Mouse (Mus musculus): ENCODE measurements at regions not wholly inside any gene's neighbourhood (a gene's known extent, or its start where the extent isn't known, plus 50 kb on each side); places are given as distances from the start of the nearest gene placed in this dataset.

GRCm38 (mm10) chr16:18720433-18721233 is 56.0 kb upstream of the Cldn5 start:
- H3K36me3 ChIP-seq (ENCODE audit: control insufficient read depth, insufficient read depth, low read length) = no peaks in the 10 kb centered on the region
- WGBS = 76% methylated on average over 13 of the region's 13 CpGs
- TF ChIP-seq CTCF (IDR thresholded peaks at IDR 0.05; ENCODE audit: borderline replicate concordance, control insufficient read depth, extremely low read depth, insufficient read depth, low read length, poor library complexity) (no peak), POLR2A (IDR thresholded peaks at IDR 0.05; ENCODE audit: control insufficient read depth, extremely low read depth, insufficient read depth, low read length, poor library complexity) (no peak)
- DNase-seq = no peak
- no peaks in the 10 kb centered on the region for H3K4me1 ChIP-seq (replicated peaks; ENCODE audit: control insufficient read depth, insufficient read depth, low read length)
- H3K27ac ChIP-seq (ENCODE audit: control insufficient read depth, insufficient read depth, low read length) = no peak overlapping the region
- no peaks in the 10 kb centered on the region for H3K27me3 ChIP-seq (ENCODE audit: control insufficient read depth, insufficient read depth, low read length)
- no peak overlapping the region for H3K4me3 ChIP-seq (ENCODE audit: control insufficient read depth, insufficient read depth, low read length)

GRCm38 (mm10) chr16:18723186-18723843 is 53.3 kb upstream of the Cldn5 start:
- H3K27me3 ChIP-seq (ENCODE audit: control insufficient read depth, insufficient read depth, low read length) = no peaks in the 10 kb centered on the region
- H3K4me3 ChIP-seq (ENCODE audit: control insufficient read depth, insufficient read depth, low read length) = no peak overlapping the region
- H3K4me1 ChIP-seq (replicated peaks; ENCODE audit: control insufficient read depth, insufficient read depth, low read length) = no peaks in the 10 kb centered on the region
- no peaks in the 10 kb centered on the region for H3K36me3 ChIP-seq (ENCODE audit: control insufficient read depth, insufficient read depth, low read length)
- 72% methylated on average over 3 of the region's 3 CpGs for WGBS
- no peak for DNase-seq
- no peak overlapping the region for H3K27ac ChIP-seq (ENCODE audit: control insufficient read depth, insufficient read depth, low read length)
- TF ChIP-seq POLR2A (IDR thresholded peaks at IDR 0.05; ENCODE audit: control insufficient read depth, extremely low read depth, insufficient read depth, low read length, poor library complexity) (no peak), CTCF (IDR thresholded peaks at IDR 0.05; ENCODE audit: borderline replicate concordance, control insufficient read depth, extremely low read depth, insufficient read depth, low read length, poor library complexity) (no peak)

- no peak for DNase-seq
- H3K4me3 ChIP-seq (ENCODE audit: control insufficient read depth, insufficient read depth, low read length) = no peak overlapping the region
- no peak for TF ChIP-seq POLR2A (IDR thresholded peaks at IDR 0.05; ENCODE audit: control insufficient read depth, extremely low read depth, insufficient read depth, low read length, poor library complexity)
- TF ChIP-seq CTCF (IDR thresholded peaks at IDR 0.05; ENCODE audit: borderline replicate concordance, control insufficient read depth, extremely low read depth, insufficient read depth, low read length, poor library complexity) = no peak
- no peak overlapping the region for H3K27ac ChIP-seq (ENCODE audit: control insufficient read depth, insufficient read depth, low read length)
- H3K4me1 ChIP-seq (replicated peaks; ENCODE audit: control insufficient read depth, insufficient read depth, low read length) = no peaks in the 10 kb centered on the region; the same call in 1 of the 2 replicates
- no peaks in the 10 kb centered on the region for H3K36me3 ChIP-seq (ENCODE audit: control insufficient read depth, insufficient read depth, low read length)
- WGBS = 67% methylated on average over 3 of the region's 3 CpGs
- no peaks in the 10 kb centered on the region for H3K27me3 ChIP-seq (ENCODE audit: control insufficient read depth, insufficient read depth, low read length)
Measured at GRCm38 (mm10) chr16:18723874-18724273, 52.8 kb upstream of the Cldn5 start.

- TF ChIP-seq POLR2A (IDR thresholded peaks at IDR 0.05; ENCODE audit: control insufficient read depth, extremely low read depth, insufficient read depth, low read length, poor library complexity) = no peak
- TF ChIP-seq CTCF (IDR thresholded peaks at IDR 0.05; ENCODE audit: borderline replicate concordance, control insufficient read depth, extremely low read depth, insufficient read depth, low read length, poor library complexity) = no peak
- Histone ChIP-seq H3K27ac (ENCODE audit: control insufficient read depth, insufficient read depth, low read length) (no peak overlapping the region), H3K4me3 (ENCODE audit: control insufficient read depth, insufficient read depth, low read length) (no peak overlapping the region), H3K36me3 (ENCODE audit: control insufficient read depth, insufficient read depth, low read length) (no peaks in the 10 kb centered on the region), H3K4me1 (replicated peaks; ENCODE audit: control insufficient read depth, insufficient read depth, low read length) (peaks cover 6% of the 10 kb centered on the region), H3K27me3 (ENCODE audit: control insufficient read depth, insufficient read depth, low read length) (no peaks in the 10 kb centered on the region)
- WGBS = 71% methylated on average over 6 of the region's 6 CpGs
- DNase-seq = no peak
Measured at GRCm38 (mm10) chr16:18724706-18725105, 51.9 kb upstream of the Cldn5 start.
